Mouse (Mus musculus): ENCODE data around the gene Aspscr1. TPM values are rescaled to one million over a fixed set of nuclear protein-coding genes. Genes with fewer than 3 reads are reported as not detected.

Aspscr1 gene
- 106 and 113 TPM in 2 replicates for total RNA-seq (2014; rRNA removed)
- 143 and 153 TPM in 2 replicates for polyA plus RNA-seq (2015; fragmentation: Nextera tagmentation; extraction: Ambion mirVana)

GRCm38 (mm10) chr11:120672687-120673593 lies at the start of gene Aspscr1:
Gene Aspscr1 (plus strand): TSS chr11:120672973.
- Histone ChIP-seq H3K27me3 (ENCODE audit: insufficient read depth, low read length) (no peaks in the 10 kb centered on the region), H3K4me3 (ENCODE audit: low read depth, low read length) (peak within 1 kb of the TSS; percentile 71), H3K4me1 (ENCODE audit: insufficient read depth, low read length) (peaks cover 8% of the 10 kb centered on the region), H3K9me3 (ENCODE audit: low read length) (no peaks in the 10 kb centered on the region), H3K4me2 (ENCODE audit: low read depth, low read length, poor library complexity, severe bottlenecking) (peak within 1 kb of the TSS; percentile 67), H3K9ac (replicated peaks; ENCODE audit: low read length, poor library complexity, severe bottlenecking) (peak within 1 kb of the TSS; percentile 77), H3K36me3 (ENCODE audit: insufficient read depth, low read length) (peaks cover 9% of the 10 kb centered on the region), H3K27ac (ENCODE audit: low read depth, low read length) (peak within 1 kb of the TSS; percentile 82)
- peak; percentile 96 for DNase-seq (ENCODE audit: low spot score)
- peak; percentile 94 for ATAC-seq (ENCODE audit: low FRiP score)
- 1% methylated on average over 74 of the region's 83 CpGs for WGBS
- no peak for TF ChIP-seq CTCF (IDR thresholded peaks at IDR 0.05)

- ATAC-seq (ENCODE audit: low FRiP score) = 0 out of 2 replicates have a peak, but pooled peaks have one; percentile 59
- Histone ChIP-seq H3K27me3 (ENCODE audit: insufficient read depth, low read length) (no peaks in the 10 kb centered on the region), H3K4me2 (ENCODE audit: low read depth, low read length, poor library complexity, severe bottlenecking) (peak overlapping the region; percentile 97)
These were observed 48.7 kb upstream of the Aspscr1 start for GRCm38 (mm10) chr11:120623961-120624679.

GRCm38 (mm10) chr11:120624680-120625111 lies 48.1 kb upstream of the Aspscr1 start:
- peak; percentile 83 for ATAC-seq (ENCODE audit: low FRiP score)
- Histone ChIP-seq H3K4me2 (ENCODE audit: low read depth, low read length, poor library complexity, severe bottlenecking) (peak overlapping the region; percentile 97), H3K27ac (ENCODE audit: low read depth, low read length) (peak overlapping the region; percentile 86), H3K27me3 (ENCODE audit: insufficient read depth, low read length) (no peaks in the 10 kb centered on the region), H3K36me3 (ENCODE audit: insufficient read depth, low read length) (peaks cover 52% of the 10 kb centered on the region), H3K4me3 (ENCODE audit: low read depth, low read length) (peak overlapping the region; percentile 64), H3K9ac (replicated peaks; ENCODE audit: low read length, poor library complexity, severe bottlenecking) (peak overlapping the region; percentile 59), H3K4me1 (ENCODE audit: insufficient read depth, low read length) (0 out of 2 replicates have a peak, but pooled peaks cover 3% of the 10 kb centered on the region), H3K9me3 (ENCODE audit: low read length) (no peaks in the 10 kb centered on the region)
- under 1% methylated on average over 47 of the region's 53 CpGs for WGBS
- TF ChIP-seq CTCF (IDR thresholded peaks at IDR 0.05) = no peak
- DNase-seq (ENCODE audit: low spot score) = peak; percentile 94

More at GRCm38 (mm10) chr11:120623961-120624679, 48.7 kb upstream of the Aspscr1 start:
- H3K4me3 ChIP-seq (ENCODE audit: low read depth, low read length) = peak overlapping the region; percentile 64
- H3K9me3 ChIP-seq (ENCODE audit: low read length) = no peaks in the 10 kb centered on the region
- 14% methylated on average over 29 of the region's 30 CpGs for WGBS
- peak; percentile 68 for TF ChIP-seq CTCF (IDR thresholded peaks at IDR 0.05)
- peak; percentile 65 for DNase-seq (ENCODE audit: low spot score)
- H3K27ac ChIP-seq (ENCODE audit: low read depth, low read length) = peak overlapping the region; percentile 86
- 0 out of 2 replicates have a peak, but pooled peaks cover 3% of the 10 kb centered on the region for H3K4me1 ChIP-seq (ENCODE audit: insufficient read depth, low read length)
- H3K9ac ChIP-seq (replicated peaks; ENCODE audit: low read length, poor library complexity, severe bottlenecking) = peak overlapping the region; percentile 59
- peaks cover 48% of the 10 kb centered on the region for H3K36me3 ChIP-seq (ENCODE audit: insufficient read depth, low read length)

GRCm38 (mm10) chr11:120625152-120625775 lies 47.5 kb upstream of the Aspscr1 start, which contains the start of gene Sirt7:
Gene Sirt7 (minus strand): TSS chr11:120625240.
- H3K4me3 ChIP-seq (ENCODE audit: low read depth, low read length) = peak within 1 kb of the TSS; percentile 64

GRCm38 (mm10) chr11:120626785-120627467 lies 45.8 kb upstream of the Aspscr1 start:
- Histone ChIP-seq H3K9ac (replicated peaks; ENCODE audit: low read length, poor library complexity, severe bottlenecking) (no peak overlapping the region), H3K4me2 (ENCODE audit: low read depth, low read length, poor library complexity, severe bottlenecking) (no peak overlapping the region), H3K27ac (ENCODE audit: low read depth, low read length) (no peak overlapping the region), H3K4me3 (ENCODE audit: low read depth, low read length) (no peak overlapping the region), H3K27me3 (ENCODE audit: insufficient read depth, low read length) (no peaks in the 10 kb centered on the region), H3K9me3 (ENCODE audit: low read length) (no peaks in the 10 kb centered on the region), H3K4me1 (ENCODE audit: insufficient read depth, low read length) (peaks cover 8% of the 10 kb centered on the region), H3K36me3 (ENCODE audit: insufficient read depth, low read length) (peaks cover 36% of the 10 kb centered on the region)
- ATAC-seq (ENCODE audit: low FRiP score) = no peak
- no peak for DNase-seq (ENCODE audit: low spot score)
- 87% methylated on average over 11 of the region's 11 CpGs for WGBS
- TF ChIP-seq CTCF (IDR thresholded peaks at IDR 0.05) = no peak

More at GRCm38 (mm10) chr11:120625152-120625775, 47.5 kb upstream of the Aspscr1 start, which contains the start of gene Sirt7:
- Histone ChIP-seq H3K9ac (replicated peaks; ENCODE audit: low read length, poor library complexity, severe bottlenecking) (peak within 1 kb of the TSS; percentile 59), H3K4me1 (ENCODE audit: insufficient read depth, low read length) (peaks cover 3% of the 10 kb centered on the region; the same call in 1 of the 2 replicates), H3K27me3 (ENCODE audit: insufficient read depth, low read length) (no peaks in the 10 kb centered on the region), H3K27ac (ENCODE audit: low read depth, low read length) (peak within 1 kb of the TSS; percentile 86), H3K4me2 (ENCODE audit: low read depth, low read length, poor library complexity, severe bottlenecking) (peak within 1 kb of the TSS; percentile 97), H3K36me3 (ENCODE audit: insufficient read depth, low read length) (peaks cover 51% of the 10 kb centered on the region), H3K9me3 (ENCODE audit: low read length) (no peaks in the 10 kb centered on the region)
- no peak for TF ChIP-seq CTCF (IDR thresholded peaks at IDR 0.05)
- DNase-seq (ENCODE audit: low spot score) (no peak), ATAC-seq (ENCODE audit: low FRiP score) (peak; percentile 45)
- WGBS = 15% methylated on average over 5 of the region's 5 CpGs
